Mouse (Mus musculus) B cell, adult 2 months (primary cell): ENCODE measurements around the gene Inpp4b.

Experiments used
- DNase-seq, 2 experiments: peaks; one replicate each; pipeline ENCODE4 v3.0.0; 2022

Gene Inpp4b

GRCm38 (mm10) chr8:81478674-81479073 lies 136.3 kb downstream of the Inpp4b start:
- DNase-seq, result peak; percentile 9 to 22

GRCm38 (mm10) chr8:81483834-81484233 lies 141.5 kb downstream of the Inpp4b start:
- no peak for DNase-seq

- DNase-seq, result no peak
These were observed 143.3 kb downstream of the Inpp4b start for GRCm38 (mm10) chr8:81485626-81486025.

GRCm38 (mm10) chr8:81489894-81490661 lies 147.7 kb downstream of the Inpp4b start:
- DNase-seq, result no peak

GRCm38 (mm10) chr8:81491097-81491705 lies 148.8 kb downstream of the Inpp4b start:
- no peak for DNase-seq

- no peak for DNase-seq
These were observed 149.4 kb downstream of the Inpp4b start for GRCm38 (mm10) chr8:81491706-81492204.

GRCm38 (mm10) chr8:81494823-81495222 lies 152.5 kb downstream of the Inpp4b start:
- DNase-seq, result no peak

- DNase-seq, result no peak
These were observed 155.3 kb downstream of the Inpp4b start for GRCm38 (mm10) chr8:81497646-81498045.

GRCm38 (mm10) chr8:81502216-81502615 lies 159.9 kb downstream of the Inpp4b start:
- no peak for DNase-seq

GRCm38 (mm10) chr8:81502982-81503381 lies 160.6 kb downstream of the Inpp4b start:
- no peak for DNase-seq

GRCm38 (mm10) chr8:81512826-81513225 lies 170.5 kb downstream of the Inpp4b start:
- no peak for DNase-seq

- no peak for DNase-seq
These were observed 172.1 kb downstream of the Inpp4b start for GRCm38 (mm10) chr8:81514425-81514824.

- no peak for DNase-seq
These were observed 179.7 kb downstream of the Inpp4b start for GRCm38 (mm10) chr8:81522085-81522484.

- no peak for DNase-seq
These were observed 182.2 kb downstream of the Inpp4b start for GRCm38 (mm10) chr8:81524561-81524960.

GRCm38 (mm10) chr8:81527661-81528060 lies 185.3 kb downstream of the Inpp4b start:
- no peak for DNase-seq

- no peak for DNase-seq
These were observed 196.0 kb downstream of the Inpp4b start for GRCm38 (mm10) chr8:81538310-81538709.

GRCm38 (mm10) chr8:81558550-81558949 lies 216.2 kb downstream of the Inpp4b start:
- no peak for DNase-seq

- DNase-seq, result no peak
These were observed 220.0 kb downstream of the Inpp4b start for GRCm38 (mm10) chr8:81562405-81562804.

GRCm38 (mm10) chr8:81565484-81565883 lies 223.1 kb downstream of the Inpp4b start:
- no peak for DNase-seq

- DNase-seq, result no peak
These were observed 230.2 kb downstream of the Inpp4b start for GRCm38 (mm10) chr8:81572319-81573104.

- DNase-seq, result no peak
These were observed 233.0 kb downstream of the Inpp4b start for GRCm38 (mm10) chr8:81575268-81575917.

GRCm38 (mm10) chr8:81578951-81579350 lies 236.6 kb downstream of the Inpp4b start:
- no peak for DNase-seq
